Mouse (Mus musculus) bone marrow, adult 2 months (tissue): Measurements from ENCODE around the gene Cog1. TPM values are rescaled to one million over a fixed set of nuclear protein-coding genes. Genes with fewer than 3 reads are reported as not detected.

Experiments used
- H3K27ac ChIP-seq: fragments of 200-500 bp; 2 replicates; pipeline ENCODE4 v1.5.1; 2012; ENCODE audit warnings: low read depth, mild to moderate bottlenecking, control low read depth, inconsistent platforms, low read length; ENCODE audit not compliant: control insufficient read depth, poor library complexity, insufficient read depth
- H3K4me1 ChIP-seq: fragments of 200-500 bp; 2 replicates; pipeline ENCODE4 v1.6.1; 2011; ENCODE audit warnings: low read length; ENCODE audit not compliant: control insufficient read depth, insufficient read depth
- H3K4me3 ChIP-seq: fragments of 200-500 bp; replicated peaks from 2 replicates; pipeline ENCODE3; 2011; ENCODE audit warnings: mild to moderate bottlenecking, low read depth, low read length, control low read depth; ENCODE audit not compliant: control insufficient read depth
- CTCF ChIP-seq: fragments of 200-500 bp; IDR thresholded peaks from 2 replicates; pipeline ENCODE4 v1.5.1; 2011; ENCODE audit warnings: low read length, control low read depth; ENCODE audit not compliant: control insufficient read depth, insufficient read depth
- POLR2A ChIP-seq: fragments of 200-500 bp; IDR thresholded peaks from 2 replicates; pipeline ENCODE4 v1.6.1; 2011; ENCODE audit warnings: low read depth, mild to moderate bottlenecking, control low read depth, low read length, borderline replicate concordance; ENCODE audit not compliant: control insufficient read depth
- WGBS: fragments of 180-500 bp; shearing (Covaris S2); methylation state at CpG from one replicate; pipeline ENCODE4 v1.1.7; 2018; 5-methylcytosine and 5-hydroxymethylcytosine counted together
- polyA plus RNA-seq: library from polyadenylated mRNA; stranded (reverse); fragments of >200 nt; gene quantifications from 2 replicates; pipeline ENCODE4 v1.2.4, GENCODE M21; 2011; ENCODE audit warnings: low replicate concordance; ENCODE audit not compliant: missing spikeins, insufficient read depth, insufficient read length

Cog1 gene
- polyA plus RNA-seq, 1 experiment: 57.0 TPM

- Histone ChIP-seq H3K27ac (no peak within 1 kb of the TSS), H3K4me3 (no peak within 1 kb of the TSS), H3K4me1 (no peaks in the 10 kb centered on the region)
- 65% methylated on average over 11 of the region's 11 CpGs for whole genome bisulfite sequencing
- TF ChIP-seq CTCF: no peak
- TF ChIP-seq POLR2A: no peak
Observed at GRCm38 (mm10) chr11:113709731-113710256, 60.8 kb downstream of the Cog1 start, which contains the start of gene Cpsf4l. Gene Cpsf4l (minus strand): TSS chr11:113710017.

- Histone ChIP-seq H3K27ac (no peak overlapping the region), H3K4me3 (no peak overlapping the region), H3K4me1 (no peaks in the 10 kb centered on the region)
- WGBS: 16% methylated on average over 10 of the region's 10 CpGs
- TF ChIP-seq POLR2A: no peak
- no peak for TF ChIP-seq CTCF
Observed at GRCm38 (mm10) chr11:113710257-113710777, 61.3 kb downstream of the Cog1 start.

GRCm38 (mm10) chr11:113711061-113711460 lies 62.1 kb downstream of the Cog1 start:
- no peaks in the 10 kb centered on the region for H3K4me1 ChIP-seq
- TF ChIP-seq POLR2A: no peak
- no peak for TF ChIP-seq CTCF
- WGBS: 97% methylated on average over 1 of the region's 1 CpGs
- no peak overlapping the region for H3K27ac ChIP-seq
- H3K4me3 ChIP-seq: no peak overlapping the region

- peak; percentile 32; the same call in 1 of the 2 replicates for TF ChIP-seq CTCF
- TF ChIP-seq POLR2A: no peak
- WGBS: 58% methylated on average over 7 of the region's 7 CpGs
- Histone ChIP-seq H3K4me1 (no peaks in the 10 kb centered on the region), H3K4me3 (no peak overlapping the region), H3K27ac (no peak overlapping the region)
Observed at GRCm38 (mm10) chr11:113715078-113715674, 66.2 kb downstream of the Cog1 start.

- Histone ChIP-seq H3K27ac (no peak overlapping the region), H3K4me3 (no peak overlapping the region), H3K4me1 (no peaks in the 10 kb centered on the region)
- no peak for TF ChIP-seq POLR2A
- no peak for TF ChIP-seq CTCF
- WGBS: 86% methylated on average over 2 of the region's 2 CpGs
Observed at GRCm38 (mm10) chr11:113716132-113716531, 67.2 kb downstream of the Cog1 start.

Other genes with a start within 250 kb of the Cog1 start
- gene Sstr2, start 29.8 kb upstream of the Cog1 start, polyA plus RNA-seq: not detected in 2 replicates
- gene Slc39a11, start 910 bp downstream of the Cog1 start, polyA plus RNA-seq: 9.0 and 14.7 TPM in 2 replicates
- 26.2 and 35.2 TPM in 2 replicates for gene Fam104a, start 35.0 kb downstream of the Cog1 start, polyA plus RNA-seq
- gene D11Wsu47e, start 35.2 kb downstream of the Cog1 start, polyA plus RNA-seq: 8.0 and 8.4 TPM in 2 replicates
- gene Cpsf4l, start 60.8 kb downstream of the Cog1 start, polyA plus RNA-seq: not detected in 2 replicates
- 8.6 and 9.5 TPM in 2 replicates for gene Cdc42ep4, start 102.7 kb downstream of the Cog1 start, polyA plus RNA-seq